ENCODE assay signal across 8 mouse cellular contexts in genomic region chr2:27744612-27745351, GRCm38 (mm10).
DNase-seq lines count a peak whose midpoint lies in the region; ATAC-seq and TF ChIP-seq lines count a peak whose summit lies in the region.

No protein-coding gene starts in this region.

- WGBS in liver, postnatal 0 days (ENCODE audit: insufficient replicate concordance) = 28% methylated on average over 13 of the region's 13 CpGs

- ATAC-seq in activated CD4-positive, CD25-positive, alpha-beta regulatory T cell, adult 4 months = peak; percentile 68
- ATAC-seq in inflammation-experienced regulatory T-cells, adult 6 months = peak; percentile 56
- ATAC-seq in liver, postnatal 0 days = peak; percentile 13

- DNase-seq in liver, postnatal 0 days = peak; percentile 45
- peak; percentile 62 for DNase-seq in thymus, postnatal 4 days
- no peak for DNase-seq in layer of hippocampus, adult 8-10 months (ENCODE audit: low spot score in 2 of 2)
- DNase-seq in embryo, embryonic 10.5 days (ENCODE audit: low spot score) = no peak
- no peak for DNase-seq in frontal cortex, postnatal 25 days (ENCODE audit: low spot score in 2 of 2)

- H3K27ac ChIP-seq in liver, postnatal 0 days (ENCODE audit: low read depth) = peak overlapping the region; percentile 75

- H3ac ChIP-seq in C2C12 (ENCODE audit: control insufficient read depth, insufficient read length, low read depth) = no peak overlapping the region

- H3K4me2 ChIP-seq in liver, postnatal 0 days (ENCODE audit: low read depth, low read length) = peak overlapping the region; percentile 28; the same call in 1 of the 2 replicates

- H3K9ac ChIP-seq in liver, postnatal 0 days (replicated peaks) = 0 out of 2 replicates have a peak overlapping the region, but pooled peaks have one; percentile 21

- H3K4me3 ChIP-seq in C2C12 (ENCODE audit: insufficient read depth, poor library complexity, severe bottlenecking) = no peak overlapping the region
- H3K4me3 ChIP-seq in liver, postnatal 0 days (ENCODE audit: low read depth, low read length) = no peak overlapping the region

- no peak for TF ChIP-seq CTCF in C2C12 (IDR thresholded peaks at IDR 0.05; ENCODE audit: control insufficient read depth, insufficient read depth, insufficient read length)
- no peak for TF ChIP-seq CTCF in liver, postnatal 0 days (IDR thresholded peaks at IDR 0.05; ENCODE audit: low read depth)

- H3K79me2 ChIP-seq in C2C12 (ENCODE audit: control insufficient read depth, insufficient read depth) = no peaks in the 10 kb centered on the region

- peaks cover 49% of the 10 kb centered on the region for H3K4me1 ChIP-seq in liver, postnatal 0 days (ENCODE audit: insufficient read depth)

- H3K79me3 ChIP-seq in C2C12 (ENCODE audit: low read depth) = peaks cover 1% of the 10 kb centered on the region

- H3K9me3 ChIP-seq in liver, postnatal 0 days (ENCODE audit: low read length) = no peaks in the 10 kb centered on the region

- no peaks in the 10 kb centered on the region for H3K27me3 ChIP-seq in C2C12 (ENCODE audit: control insufficient read depth, insufficient read depth, insufficient read length)
- H3K27me3 ChIP-seq in liver, postnatal 0 days (ENCODE audit: insufficient read depth, low read length) = no peaks in the 10 kb centered on the region

- H3K36me3 ChIP-seq in C2C12 (ENCODE audit: control insufficient read depth, insufficient read depth) = no peaks in the 10 kb centered on the region
- H3K36me3 ChIP-seq in liver, postnatal 0 days (replicated peaks; ENCODE audit: insufficient read depth, low read length) = peaks cover 46% of the 10 kb centered on the region

- no peak for TF ChIP-seq EP300 in liver, postnatal 0 days (IDR thresholded peaks at IDR 0.05; ENCODE audit: low read depth)

TF ChIP-seq in C2C12, 6 proteins besides CTCF, POLR2A, EP300 and RAD21:
- TF ChIP-seq MYOD1 (IDR thresholded peaks at IDR 0.05; ENCODE audit: control insufficient read depth, insufficient read length, low read depth) (no peak), CEBPB (IDR thresholded peaks at IDR 0.05; ENCODE audit: low read depth) (peak; percentile 9), FOSL1 (IDR thresholded peaks at IDR 0.05; ENCODE audit: insufficient read depth, low read length, poor library complexity, severe bottlenecking) (no peak)

Comparison
In these comparisons a context has a peak if more than half of its experiments do, and no peak if none do; other contexts are left out.
1. ATAC-seq: peak in every context shown above with its lines; median percentile 68 in activated CD4-positive, CD25-positive, alpha-beta regulatory T cell, adult 4 months; 56 in inflammation-experienced regulatory T-cells, adult 6 months; 13 in liver, postnatal 0 days.
2. DNase-seq: peak in liver, postnatal 0 days (single experiment) and thymus, postnatal 4 days (single experiment); none in layer of hippocampus, adult 8-10 months (0 of 2), embryo, embryonic 10.5 days (single experiment) and frontal cortex, postnatal 25 days (0 of 2).